Mouse (Mus musculus): ENCODE measurements around the gene Stk40. TPM values are rescaled to one million over a fixed set of nuclear protein-coding genes. Genes with fewer than 3 reads are reported as not detected.
"Not testable (repeated sequence)": the region's sequence is repeated elsewhere in the genome, so short reads cannot be mapped to it uniquely, and the experiment has no call there.

Stk40 gene
- polyA plus RNA-seq, 1 experiment from 2014 or later = 33.5 TPM

- H3K9me3 ChIP-seq (ENCODE audit: control insufficient read depth, low read length); H3K4me1 ChIP-seq (replicated peaks; ENCODE audit: control insufficient read depth, insufficient read depth, low read length); H3K9ac ChIP-seq (replicated peaks; ENCODE audit: low read depth, low read length); H3K4me3 ChIP-seq (replicated peaks; ENCODE audit: low read length); ATAC-seq; H3K4me2 ChIP-seq (ENCODE audit: low read length); H3K27ac ChIP-seq (ENCODE audit: low read length); H3K27me3 ChIP-seq (replicated peaks; ENCODE audit: control insufficient read depth, insufficient read depth, low read length): not testable (repeated sequence)
- WGBS = 69% methylated on average over 8 of the region's 10 CpGs
- H3K36me3 ChIP-seq (ENCODE audit: control insufficient read depth, insufficient read depth) = peaks cover 15% of the 10 kb centered on the region
Measured at GRCm38 (mm10) chr4:126165092-126165491, 61.3 kb downstream of the Stk40 start.

GRCm38 (mm10) chr4:126166084-126166483 lies 62.3 kb downstream of the Stk40 start:
- no peak overlapping the region for H3K4me2 ChIP-seq (ENCODE audit: low read length)
- H3K27ac ChIP-seq (ENCODE audit: low read length) = no peak overlapping the region
- no peak overlapping the region for H3K9ac ChIP-seq (replicated peaks; ENCODE audit: low read depth, low read length)
- peaks cover 6% of the 10 kb centered on the region for H3K4me1 ChIP-seq (replicated peaks; ENCODE audit: control insufficient read depth, insufficient read depth, low read length)
- ATAC-seq = no peak
- no peak overlapping the region for H3K4me3 ChIP-seq (replicated peaks; ENCODE audit: low read length)
- WGBS = 79% methylated on average over 3 of the region's 3 CpGs
- no peaks in the 10 kb centered on the region for H3K9me3 ChIP-seq (ENCODE audit: control insufficient read depth, low read length)
- H3K36me3 ChIP-seq (ENCODE audit: control insufficient read depth, insufficient read depth) = peaks cover 20% of the 10 kb centered on the region
- no peaks in the 10 kb centered on the region for H3K27me3 ChIP-seq (replicated peaks; ENCODE audit: control insufficient read depth, insufficient read depth, low read length)

GRCm38 (mm10) chr4:126168851-126169250 lies 65.1 kb downstream of the Stk40 start:
- Histone ChIP-seq H3K4me1 (replicated peaks; ENCODE audit: control insufficient read depth, insufficient read depth, low read length) (no peaks in the 10 kb centered on the region), H3K27me3 (replicated peaks; ENCODE audit: control insufficient read depth, insufficient read depth, low read length) (no peaks in the 10 kb centered on the region), H3K27ac (ENCODE audit: low read length) (no peak overlapping the region), H3K4me2 (ENCODE audit: low read length) (no peak overlapping the region), H3K9me3 (ENCODE audit: control insufficient read depth, low read length) (no peaks in the 10 kb centered on the region), H3K9ac (replicated peaks; ENCODE audit: low read depth, low read length) (no peak overlapping the region), H3K4me3 (replicated peaks; ENCODE audit: low read length) (no peak overlapping the region), H3K36me3 (ENCODE audit: control insufficient read depth, insufficient read depth) (peaks cover 34% of the 10 kb centered on the region)
- WGBS = 93% methylated on average over 6 of the region's 6 CpGs
- ATAC-seq = no peak

GRCm38 (mm10) chr4:126170737-126171136 lies 67.0 kb downstream of the Stk40 start:
- WGBS = 94% methylated on average over 5 of the region's 5 CpGs
- not testable (repeated sequence) for H3K9ac ChIP-seq (replicated peaks; ENCODE audit: low read depth, low read length); ATAC-seq; H3K27ac ChIP-seq (ENCODE audit: low read length); H3K27me3 ChIP-seq (replicated peaks; ENCODE audit: control insufficient read depth, insufficient read depth, low read length); H3K4me1 ChIP-seq (replicated peaks; ENCODE audit: control insufficient read depth, insufficient read depth, low read length); H3K9me3 ChIP-seq (ENCODE audit: control insufficient read depth, low read length); H3K4me3 ChIP-seq (replicated peaks; ENCODE audit: low read length); H3K4me2 ChIP-seq (ENCODE audit: low read length)
- H3K36me3 ChIP-seq (ENCODE audit: control insufficient read depth, insufficient read depth) = peaks cover 46% of the 10 kb centered on the region

- Histone ChIP-seq H3K4me2 (ENCODE audit: low read length) (no peak overlapping the region), H3K4me1 (replicated peaks; ENCODE audit: control insufficient read depth, insufficient read depth, low read length) (no peaks in the 10 kb centered on the region), H3K36me3 (ENCODE audit: control insufficient read depth, insufficient read depth) (peaks cover 41% of the 10 kb centered on the region), H3K27ac (ENCODE audit: low read length) (no peak overlapping the region), H3K4me3 (replicated peaks; ENCODE audit: low read length) (no peak overlapping the region), H3K9me3 (ENCODE audit: control insufficient read depth, low read length) (no peaks in the 10 kb centered on the region), H3K9ac (replicated peaks; ENCODE audit: low read depth, low read length) (no peak overlapping the region), H3K27me3 (replicated peaks; ENCODE audit: control insufficient read depth, insufficient read depth, low read length) (no peaks in the 10 kb centered on the region)
- ATAC-seq = no peak
- WGBS = 93% methylated on average over 5 of the region's 5 CpGs
Measured at GRCm38 (mm10) chr4:126173800-126174199, 70.0 kb downstream of the Stk40 start.

- not testable (repeated sequence) for H3K4me2 ChIP-seq (ENCODE audit: low read length); H3K9me3 ChIP-seq (ENCODE audit: control insufficient read depth, low read length); H3K27ac ChIP-seq (ENCODE audit: low read length); H3K4me3 ChIP-seq (replicated peaks; ENCODE audit: low read length); ATAC-seq; H3K9ac ChIP-seq (replicated peaks; ENCODE audit: low read depth, low read length); H3K27me3 ChIP-seq (replicated peaks; ENCODE audit: control insufficient read depth, insufficient read depth, low read length); H3K4me1 ChIP-seq (replicated peaks; ENCODE audit: control insufficient read depth, insufficient read depth, low read length)
- WGBS = 94% methylated on average over 7 of the region's 7 CpGs
- peaks cover 42% of the 10 kb centered on the region for H3K36me3 ChIP-seq (ENCODE audit: control insufficient read depth, insufficient read depth)
Measured at GRCm38 (mm10) chr4:126175980-126176379, 72.2 kb downstream of the Stk40 start.

- no peak for ATAC-seq
- H3K4me1 ChIP-seq (replicated peaks; ENCODE audit: control insufficient read depth, insufficient read depth, low read length) = 0 out of 2 replicates have a peak, but pooled peaks cover 2% of the 10 kb centered on the region
- no peak overlapping the region for H3K4me2 ChIP-seq (ENCODE audit: low read length)
- 54% methylated on average over 7 of the region's 7 CpGs for WGBS
- no peak overlapping the region for H3K27ac ChIP-seq (ENCODE audit: low read length)
- no peak overlapping the region for H3K4me3 ChIP-seq (replicated peaks; ENCODE audit: low read length)
- no peak overlapping the region for H3K9ac ChIP-seq (replicated peaks; ENCODE audit: low read depth, low read length)
- peaks cover 18% of the 10 kb centered on the region for H3K36me3 ChIP-seq (ENCODE audit: control insufficient read depth, insufficient read depth)
- no peaks in the 10 kb centered on the region for H3K27me3 ChIP-seq (replicated peaks; ENCODE audit: control insufficient read depth, insufficient read depth, low read length)
- H3K9me3 ChIP-seq (ENCODE audit: control insufficient read depth, low read length) = no peaks in the 10 kb centered on the region
Measured at GRCm38 (mm10) chr4:126181170-126181957, 77.6 kb downstream of the Stk40 start.

GRCm38 (mm10) chr4:126183034-126183433 lies 79.3 kb downstream of the Stk40 start:
- no peaks in the 10 kb centered on the region for H3K27me3 ChIP-seq (replicated peaks; ENCODE audit: control insufficient read depth, insufficient read depth, low read length)
- no peak overlapping the region for H3K4me2 ChIP-seq (ENCODE audit: low read length)
- peaks cover 11% of the 10 kb centered on the region for H3K36me3 ChIP-seq (ENCODE audit: control insufficient read depth, insufficient read depth)
- H3K4me3 ChIP-seq (replicated peaks; ENCODE audit: low read length) = no peak overlapping the region
- no peaks in the 10 kb centered on the region for H3K9me3 ChIP-seq (ENCODE audit: control insufficient read depth, low read length)
- no peak overlapping the region for H3K27ac ChIP-seq (ENCODE audit: low read length)
- 86% methylated on average over 5 of the region's 5 CpGs for WGBS
- 0 out of 2 replicates have a peak, but pooled peaks cover 2% of the 10 kb centered on the region for H3K4me1 ChIP-seq (replicated peaks; ENCODE audit: control insufficient read depth, insufficient read depth, low read length)
- no peak for ATAC-seq
- no peak overlapping the region for H3K9ac ChIP-seq (replicated peaks; ENCODE audit: low read depth, low read length)

- Histone ChIP-seq H3K4me2 (ENCODE audit: low read length) (no peak overlapping the region), H3K9me3 (ENCODE audit: control insufficient read depth, low read length) (no peaks in the 10 kb centered on the region), H3K9ac (replicated peaks; ENCODE audit: low read depth, low read length) (no peak overlapping the region), H3K4me1 (replicated peaks; ENCODE audit: control insufficient read depth, insufficient read depth, low read length) (0 out of 2 replicates have a peak, but pooled peaks cover 2% of the 10 kb centered on the region), H3K27me3 (replicated peaks; ENCODE audit: control insufficient read depth, insufficient read depth, low read length) (no peaks in the 10 kb centered on the region), H3K36me3 (ENCODE audit: control insufficient read depth, insufficient read depth) (peaks cover 5% of the 10 kb centered on the region; the same call in 1 of the 2 replicates), H3K27ac (ENCODE audit: low read length) (no peak overlapping the region), H3K4me3 (replicated peaks; ENCODE audit: low read length) (no peak overlapping the region)
- WGBS = 94% methylated on average over 3 of the region's 3 CpGs
- ATAC-seq = no peak
Measured at GRCm38 (mm10) chr4:126187096-126187495, 83.3 kb downstream of the Stk40 start.
